Mouse (Mus musculus): Measurements from ENCODE around the gene Adal.

Gene Adal

DNA sequence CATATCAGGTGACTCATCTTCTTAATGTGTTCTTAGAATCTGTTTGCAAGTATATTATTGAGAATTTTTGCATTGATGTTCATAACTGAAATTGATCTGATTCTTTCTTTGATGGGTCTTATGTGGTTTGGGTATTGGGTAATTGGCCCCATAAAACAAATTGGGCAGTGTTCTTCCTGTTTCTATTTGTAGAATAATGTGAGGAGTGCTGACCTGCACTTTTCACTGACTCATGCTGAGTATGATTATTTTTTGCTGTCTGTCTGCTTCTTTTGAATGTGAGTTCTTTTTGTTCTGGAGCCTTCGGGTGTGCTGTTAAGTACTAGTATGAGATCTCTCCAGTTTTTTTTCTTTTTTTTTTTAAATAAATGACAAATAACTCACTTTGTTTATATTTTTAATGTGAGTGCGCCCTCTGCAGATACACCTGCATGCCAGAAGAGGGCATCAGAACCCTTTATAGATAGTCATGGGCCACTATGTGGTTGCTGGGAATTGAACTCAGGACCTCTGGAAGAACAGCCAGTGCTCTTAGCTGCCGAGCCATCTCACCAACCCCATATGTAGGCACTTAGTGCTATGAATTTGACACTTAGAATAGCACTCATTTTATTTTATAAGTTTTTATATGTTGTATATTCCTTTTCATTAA is 38.7 kb downstream of the Adal start:
- DNase-seq: no peak

DNA sequence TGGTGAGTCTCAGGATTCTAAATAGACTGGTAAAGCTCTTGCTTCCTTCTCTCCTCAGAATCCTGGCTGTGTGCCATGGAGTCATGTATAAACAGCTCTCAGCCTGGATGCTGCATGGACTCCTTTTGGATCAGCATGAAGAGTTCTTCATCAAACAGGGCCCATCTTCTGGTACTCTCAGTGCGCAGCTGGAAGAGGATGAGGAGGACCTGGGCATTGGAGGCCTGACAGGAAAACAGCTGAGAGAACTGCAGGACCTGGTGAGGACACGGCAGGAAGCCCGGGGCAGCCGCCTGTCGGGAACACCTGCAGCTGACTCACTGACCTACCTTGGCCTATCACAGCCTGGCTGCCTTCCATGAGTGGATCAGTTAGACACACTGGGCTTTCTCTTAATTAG is 43.2 kb downstream of the Adal start:
- DNase-seq: peak; percentile 87

DNA sequence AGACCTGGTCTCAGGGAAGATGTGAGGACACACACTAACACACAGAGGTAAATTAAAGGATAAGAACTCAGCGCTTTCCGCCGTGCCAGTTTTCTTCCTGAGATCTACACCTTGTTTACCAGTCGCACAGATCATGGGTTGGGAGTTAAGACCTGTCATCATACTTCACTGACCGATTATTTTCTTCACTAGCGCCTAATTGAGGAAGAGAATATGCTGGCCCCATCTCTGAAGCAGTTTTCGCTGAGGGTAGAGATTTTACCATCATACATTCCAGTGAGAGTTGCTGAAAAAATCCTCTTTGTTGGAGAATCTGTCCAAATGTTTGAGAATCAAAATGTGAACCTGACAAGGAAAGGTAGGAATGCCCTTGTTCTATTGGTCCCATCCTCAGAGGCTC is 43.9 kb downstream of the Adal start:
- DNase-seq: no peak

GRCm38 (mm10) chr2:121188530-121188929 is 48.3 kb downstream of the Adal start:
- no peak for DNase-seq

GRCm38 (mm10) chr2:121195466-121195865 is 55.2 kb downstream of the Adal start:
- DNase-seq: no peak

- no peak for DNase-seq
Observed at GRCm38 (mm10) chr2:121204276-121204675, 64.0 kb downstream of the Adal start.

Data from cerebellum, adult 9-11 months (tissue).